Mouse (Mus musculus): ENCODE data around the gene Ralbp1.

Ralbp1 gene

GRCm38 (mm10) chr17:65798446-65798845 lies 87.2 kb downstream of the Ralbp1 start:
- no peak for DNase-seq (ENCODE audit: low read depth, low spot score)

Data from WW6 (cell line).